Mouse (Mus musculus): ENCODE data around the gene Arhgap42.
A peak's percentile ranks its signal among the peaks of the same experiment; 100 is the strongest.

Gene Arhgap42

GRCm38 (mm10) chr9:9143102-9143501, 95.8 kb downstream of the Arhgap42 start:
- DNase-seq (ENCODE audit: low read depth, low spot score) = no peak

- DNase-seq (ENCODE audit: low read depth, low spot score) = no peak
Measured at GRCm38 (mm10) chr9:9142561-9142960, 96.3 kb downstream of the Arhgap42 start.

- no peak for DNase-seq (ENCODE audit: low read depth, low spot score)
Measured at GRCm38 (mm10) chr9:9142144-9142543, 96.8 kb downstream of the Arhgap42 start.

- no peak for DNase-seq (ENCODE audit: low read depth, low spot score)
Measured at GRCm38 (mm10) chr9:9128996-9129694, 109.8 kb downstream of the Arhgap42 start.

- DNase-seq (ENCODE audit: low read depth, low spot score) = no peak
Measured at GRCm38 (mm10) chr9:9127041-9127755, 111.7 kb downstream of the Arhgap42 start.

- no peak for DNase-seq (ENCODE audit: low read depth, low spot score)
Measured at GRCm38 (mm10) chr9:9124156-9124555, 114.7 kb downstream of the Arhgap42 start.

- no peak for DNase-seq (ENCODE audit: low read depth, low spot score)
Measured at GRCm38 (mm10) chr9:9114266-9114665, 124.6 kb downstream of the Arhgap42 start.

GRCm38 (mm10) chr9:9113847-9114246, 125.1 kb downstream of the Arhgap42 start:
- DNase-seq (ENCODE audit: low read depth, low spot score) = no peak

- no peak for DNase-seq (ENCODE audit: low read depth, low spot score)
Measured at GRCm38 (mm10) chr9:9112921-9113320, 126.0 kb downstream of the Arhgap42 start.

- no peak for DNase-seq (ENCODE audit: low read depth, low spot score)
Measured at GRCm38 (mm10) chr9:9107697-9108096, 131.2 kb downstream of the Arhgap42 start.

GRCm38 (mm10) chr9:9104761-9105160, 134.1 kb downstream of the Arhgap42 start:
- no peak for DNase-seq (ENCODE audit: low read depth, low spot score)

GRCm38 (mm10) chr9:9102158-9102514, 136.8 kb downstream of the Arhgap42 start:
- no peak for DNase-seq (ENCODE audit: low read depth, low spot score)

GRCm38 (mm10) chr9:9101482-9102157, 137.3 kb downstream of the Arhgap42 start:
- DNase-seq (ENCODE audit: low read depth, low spot score) = peak; percentile 35

- DNase-seq (ENCODE audit: low read depth, low spot score) = no peak
Measured at GRCm38 (mm10) chr9:9101055-9101454, 137.8 kb downstream of the Arhgap42 start.

- no peak for DNase-seq (ENCODE audit: low read depth, low spot score)
Measured at GRCm38 (mm10) chr9:9097835-9098234, 141.1 kb downstream of the Arhgap42 start.

GRCm38 (mm10) chr9:9096761-9097160, 142.1 kb downstream of the Arhgap42 start:
- DNase-seq (ENCODE audit: low read depth, low spot score) = no peak

- DNase-seq (ENCODE audit: low read depth, low spot score) = no peak
Measured at GRCm38 (mm10) chr9:9093096-9093495, 145.8 kb downstream of the Arhgap42 start.

GRCm38 (mm10) chr9:9083441-9083840, 155.5 kb downstream of the Arhgap42 start:
- DNase-seq (ENCODE audit: low read depth, low spot score) = no peak

- DNase-seq (ENCODE audit: low read depth, low spot score) = no peak
Measured at GRCm38 (mm10) chr9:9052920-9053319, 186.0 kb downstream of the Arhgap42 start.

GRCm38 (mm10) chr9:9051184-9051583, 187.7 kb downstream of the Arhgap42 start:
- DNase-seq (ENCODE audit: low read depth, low spot score) = peak; percentile 69

- peak; percentile 69 for DNase-seq (ENCODE audit: low read depth, low spot score)
Measured at GRCm38 (mm10) chr9:9049202-9049601, 189.7 kb downstream of the Arhgap42 start.

- DNase-seq (ENCODE audit: low read depth, low spot score) = no peak
Measured at GRCm38 (mm10) chr9:9041009-9041408, 197.9 kb downstream of the Arhgap42 start.

All from R1 (cell line).